Mouse (Mus musculus): ENCODE results near the gene Naa25. TPM values are rescaled to one million over a fixed set of nuclear protein-coding genes. Genes with fewer than 3 reads are reported as not detected.

Gene Naa25
- total RNA-seq, 2 experiments from 2014 or later, result 38.8 to 40.4 TPM

Other genes with a start within 250 kb of the Naa25 start
- 100 to 1,000 TPM; 115 to 136 TPM for gene Ptpn11, start 206.5 kb upstream of the Naa25 start, total RNA-seq (2021)
- 1,000 to 10,000 TPM in 1 of 2 experiments, 100 to 1,000 TPM in 1; 921 to 1,031 TPM for gene Rpl6, start 193.5 kb upstream of the Naa25 start, total RNA-seq (2021)
- 10 to 100 TPM; 17.6 to 20.4 TPM for gene Hectd4, start 177.7 kb upstream of the Naa25 start, total RNA-seq (2021)
- gene Trafd1, start 12.3 kb upstream of the Naa25 start, total RNA-seq (2021), result 10 to 100 TPM; 41.6 to 49.4 TPM
- 1 to 10 TPM; 2.1 to 2.3 TPM for gene Tmem116, start 54.0 kb downstream of the Naa25 start, total RNA-seq (2021)
- gene Erp29, start 54.6 kb downstream of the Naa25 start, total RNA-seq (2021), result 100 to 1,000 TPM in 1 of 2 experiments, 10 to 100 TPM in 1; 97.1 to 106 TPM
- gene Adam1b, start 105.5 kb downstream of the Naa25 start, total RNA-seq (2021), result not detected
- gene Adam1a, start 147.5 kb downstream of the Naa25 start, total RNA-seq (2021), result 1 to 10 TPM; 5.2 to 5.7 TPM
- under 1 TPM in 1 of 2 experiments, not detected in 1; 0.64 TPM for gene Gm42878, start 147.5 kb downstream of the Naa25 start, total RNA-seq (2021)
- gene Mapkapk5, start 148.0 kb downstream of the Naa25 start, total RNA-seq (2021), result 10 to 100 TPM; 73.0 to 75.0 TPM
- 1,000 to 10,000 TPM; 1,017 to 2,323 TPM for gene Aldh2, start 195.9 kb downstream of the Naa25 start, total RNA-seq (2021)
- 10 to 100 TPM; 25.2 to 30.3 TPM for gene Acad12, start 221.0 kb downstream of the Naa25 start, total RNA-seq (2021)